Mouse (Mus musculus) kidney, postnatal 25 days (tissue): ENCODE measurements around the gene Gm10964.
"Not testable (repeated sequence)": the region's sequence is repeated elsewhere in the genome, so short reads cannot be mapped to it uniquely, and the experiment has no call there.

Experiments used
- DNase-seq, 2 experiments: peaks; one replicate each; pipeline ENCODE4 v3.0.0; 2021; ENCODE audit warnings: mixed read lengths in 2 of 2

Gm10964 gene

DNA sequence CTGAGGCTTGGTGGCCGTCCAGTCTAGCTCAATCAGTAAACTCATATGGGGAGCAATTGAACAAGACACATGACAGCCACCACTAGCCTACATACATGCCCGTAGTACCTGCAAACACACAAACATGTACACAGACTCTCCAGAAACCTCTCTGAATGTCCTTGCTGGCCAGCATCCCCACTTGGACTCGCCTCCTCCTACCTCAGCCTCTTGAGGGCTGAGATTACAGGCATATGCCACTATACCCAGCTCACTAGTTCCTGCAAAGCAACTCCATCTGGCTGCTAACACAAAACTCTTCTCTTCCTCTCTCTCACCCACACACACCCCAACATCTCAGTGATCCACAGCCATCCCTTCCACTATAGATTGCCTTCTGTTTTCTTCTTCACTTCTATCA is 41.1 kb downstream of the Gm10964 start:
- no peak for DNase-seq

- DNase-seq: no peak
These were observed 41.6 kb downstream of the Gm10964 start for GRCm38 (mm10) chr3:103780777-103781176.

DNA sequence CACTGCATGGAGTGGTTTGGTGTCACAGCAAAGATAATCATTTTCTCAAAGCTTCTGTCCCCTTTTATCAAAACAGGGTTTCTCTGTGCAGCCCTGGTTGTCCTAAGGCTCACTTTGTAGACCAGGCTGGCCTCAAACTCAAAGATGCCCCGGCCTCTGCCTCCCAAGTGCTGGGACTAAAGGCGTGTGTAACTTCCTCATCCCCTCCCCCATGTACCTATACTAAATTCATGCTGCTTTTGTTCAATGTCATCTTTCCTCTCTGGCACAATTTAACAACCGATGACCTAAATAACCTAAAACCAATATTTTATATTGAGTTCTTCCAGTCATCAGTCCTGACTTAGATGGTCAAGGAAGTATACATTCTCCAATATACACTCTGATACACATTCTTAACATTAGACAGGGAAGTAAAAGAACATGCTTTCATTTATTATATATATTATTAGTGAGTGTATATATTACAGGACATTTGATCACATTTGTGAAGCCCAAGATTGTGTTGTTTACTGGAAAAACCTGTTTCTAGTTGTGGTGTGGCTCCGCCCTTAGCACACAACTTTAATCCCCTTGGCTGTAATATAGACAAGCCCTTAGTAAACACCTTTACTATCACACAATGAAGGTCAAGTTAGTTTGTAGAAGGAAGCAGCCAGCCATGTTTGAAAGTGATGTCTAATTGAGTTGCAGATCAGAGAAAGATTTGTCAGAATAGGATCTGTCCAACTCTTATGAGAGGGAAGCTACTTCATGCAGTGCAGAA is 43.9 kb downstream of the Gm10964 start:
- no peak for DNase-seq

DNA sequence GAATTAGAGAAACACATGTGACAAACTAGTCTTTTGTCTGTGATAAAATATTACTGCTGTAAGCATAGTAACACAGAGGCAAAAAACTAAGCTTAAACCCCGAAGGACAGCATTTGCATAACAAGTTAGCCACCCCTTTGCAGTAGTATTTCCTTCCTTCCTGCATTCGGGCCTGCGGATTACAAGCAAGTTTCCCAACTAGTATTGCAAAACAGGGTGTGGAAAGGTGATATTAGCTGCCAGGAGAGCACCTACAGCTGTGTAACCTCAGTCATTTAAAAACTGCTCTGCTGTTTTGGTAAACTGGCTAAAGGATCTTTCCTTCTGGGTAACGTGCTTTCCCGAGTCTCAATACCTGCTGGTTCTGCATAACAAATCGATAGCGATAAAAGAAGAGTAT is 48.1 kb downstream of the Gm10964 start:
- DNase-seq: no peak

GRCm38 (mm10) chr3:103789096-103789495 is 49.9 kb downstream of the Gm10964 start:
- peak in 1 of 2 experiments; percentile 50 for DNase-seq

- DNase-seq: peak; percentile 51 to 67
These were observed 50.8 kb downstream of the Gm10964 start for GRCm38 (mm10) chr3:103789891-103790345.

DNA sequence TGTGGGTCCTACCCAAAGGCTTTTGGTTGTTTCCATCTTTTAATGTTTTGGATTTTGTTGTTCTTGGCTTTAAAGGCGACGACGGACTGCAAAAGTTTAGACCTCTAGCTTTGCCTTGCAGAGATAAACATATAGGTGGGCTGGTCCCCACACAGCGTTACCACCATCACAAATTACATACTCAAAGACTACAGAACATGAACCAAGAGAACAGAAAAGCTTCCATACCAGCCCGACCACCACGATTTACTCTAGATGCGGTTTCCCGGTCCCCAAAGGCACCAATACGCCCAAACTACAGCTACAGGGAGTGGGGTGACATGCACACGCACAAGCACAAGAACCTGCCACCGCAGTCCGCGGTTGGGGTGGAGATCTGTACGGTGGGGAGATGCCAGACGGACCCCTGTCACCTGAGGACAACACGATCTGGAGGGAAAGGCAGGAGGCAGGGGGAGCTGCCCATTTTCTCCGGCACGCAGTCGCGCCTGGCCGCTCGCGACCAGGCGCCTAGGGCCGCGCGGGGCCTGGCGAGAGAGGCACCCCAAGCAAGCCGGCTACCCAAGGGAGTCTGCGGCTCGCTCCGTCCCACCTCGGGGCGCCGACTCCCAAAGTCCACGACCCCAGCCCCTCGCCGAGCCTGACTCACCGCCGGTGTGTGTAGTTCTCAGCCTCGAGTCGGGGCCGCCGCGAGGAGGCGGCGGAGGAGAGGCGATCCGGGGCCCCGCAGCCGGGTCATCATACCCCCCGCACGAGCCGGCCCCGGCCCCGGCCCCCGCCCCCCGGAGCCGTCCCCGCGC is 51.4 kb downstream of the Gm10964 start:
- DNase-seq: peak in 1 of 2 experiments; percentile 23

GRCm38 (mm10) chr3:103791230-103792110 is 52.3 kb downstream of the Gm10964 start, which contains the start of gene Hipk1:
Gene Hipk1 (minus strand): TSS chr3:103791563.
- peak; percentile 94 to 98 for DNase-seq

DNA sequence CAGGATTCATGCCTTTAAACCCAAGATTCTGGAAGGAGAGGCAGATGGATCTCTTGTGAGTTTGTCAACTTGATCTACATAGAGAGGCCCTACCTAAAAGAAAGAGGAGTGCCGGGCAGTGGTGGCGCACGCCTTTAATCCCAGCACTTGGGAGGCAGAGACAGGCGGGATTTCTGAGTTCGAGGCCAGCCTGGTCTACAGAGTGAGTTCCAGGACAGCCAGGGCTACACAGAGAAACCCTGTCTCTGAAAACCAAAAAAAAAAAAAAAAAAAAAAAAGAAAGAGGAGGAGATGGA is 52.9 kb downstream of the Gm10964 start:
- DNase-seq: not testable (repeated sequence)

DNA sequence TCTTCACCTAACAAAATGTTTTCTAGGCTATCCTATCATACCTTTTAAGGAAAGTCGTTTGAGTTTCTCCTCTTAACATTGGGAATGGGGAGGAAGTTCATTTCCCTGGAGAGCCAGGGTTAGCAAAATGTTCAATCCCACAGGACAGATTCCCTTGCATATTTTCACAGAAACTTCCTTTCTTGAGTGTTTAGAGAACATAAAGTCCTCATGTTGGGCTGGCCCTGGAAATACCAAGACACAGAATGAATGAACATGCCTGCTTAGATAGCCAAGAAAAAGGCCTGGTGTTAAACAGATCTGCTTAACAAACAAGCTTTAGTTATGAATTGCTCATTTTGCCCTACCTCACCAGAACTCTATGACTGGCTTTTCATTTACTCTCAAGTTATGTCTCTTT is 53.4 kb downstream of the Gm10964 start:
- no peak for DNase-seq
